Mouse (Mus musculus) ZHBTc4 (cell line): ENCODE measurements around the gene Ogdhl.
A peak's percentile ranks its signal among the peaks of the same experiment; 100 is the strongest.

Experiments used
- DNase-seq: peaks from one replicate; pipeline ENCODE4 v3.0.0-alpha.2; 2011; ENCODE audit warnings: low read depth, low spot score

The Ogdhl gene

GRCm38 (mm10) chr14:32321732-32322685 lies at the start of gene Ogdhl:
Gene Ogdhl (plus strand): TSS chr14:32322019.
- peak; percentile 95 for DNase-seq

- DNase-seq: no peak
Observed at GRCm38 (mm10) chr14:32301622-32302021, 20.2 kb upstream of the Ogdhl start.

- no peak for DNase-seq
Observed at GRCm38 (mm10) chr14:32302423-32302822, 19.4 kb upstream of the Ogdhl start.

DNA sequence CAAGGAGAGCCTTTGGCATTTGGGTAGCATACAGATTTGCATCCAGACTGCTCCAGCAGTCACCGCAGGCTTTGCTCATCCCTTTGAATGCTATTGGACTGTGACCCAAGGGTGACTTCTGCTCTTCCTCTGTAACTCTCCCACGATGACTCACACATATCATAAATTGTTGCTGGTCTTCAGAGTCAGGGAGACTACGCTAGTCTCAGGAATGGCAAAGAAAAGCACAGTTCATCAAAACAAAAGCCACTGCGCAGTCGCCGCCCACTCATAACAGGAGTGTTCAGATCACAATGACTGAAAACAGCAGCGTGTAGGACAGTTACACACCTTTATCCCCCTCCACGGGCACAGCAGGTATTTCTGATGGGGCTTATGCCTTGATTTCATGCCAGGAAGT lies 16.9 kb upstream of the Ogdhl start:
- DNase-seq: peak; percentile 17

- peak; percentile 40 for DNase-seq
Observed at GRCm38 (mm10) chr14:32309876-32310275, 11.9 kb upstream of the Ogdhl start.

GRCm38 (mm10) chr14:32311381-32312035 lies 10.3 kb upstream of the Ogdhl start:
- peak; percentile 67 for DNase-seq

DNA sequence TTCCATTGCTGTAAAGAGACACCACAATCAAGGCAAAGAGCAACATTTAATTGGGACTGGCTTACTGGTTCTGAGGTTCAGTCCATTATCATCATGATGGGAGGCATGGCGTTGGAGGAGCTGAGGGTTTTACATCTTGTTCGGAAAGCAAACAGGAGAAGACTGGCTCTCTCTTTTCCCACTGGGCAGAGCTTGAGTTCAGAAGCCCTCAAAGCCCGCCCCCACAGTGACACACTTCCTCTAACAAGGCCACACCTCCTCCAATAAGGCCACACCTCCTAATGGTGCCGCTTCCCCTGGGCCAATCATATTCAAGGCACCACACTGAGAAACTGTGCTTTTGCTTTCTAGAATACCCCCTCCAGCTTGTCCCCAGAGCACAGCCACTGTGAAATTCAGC lies 4.0 kb upstream of the Ogdhl start:
- peak; percentile 97 for DNase-seq

DNA sequence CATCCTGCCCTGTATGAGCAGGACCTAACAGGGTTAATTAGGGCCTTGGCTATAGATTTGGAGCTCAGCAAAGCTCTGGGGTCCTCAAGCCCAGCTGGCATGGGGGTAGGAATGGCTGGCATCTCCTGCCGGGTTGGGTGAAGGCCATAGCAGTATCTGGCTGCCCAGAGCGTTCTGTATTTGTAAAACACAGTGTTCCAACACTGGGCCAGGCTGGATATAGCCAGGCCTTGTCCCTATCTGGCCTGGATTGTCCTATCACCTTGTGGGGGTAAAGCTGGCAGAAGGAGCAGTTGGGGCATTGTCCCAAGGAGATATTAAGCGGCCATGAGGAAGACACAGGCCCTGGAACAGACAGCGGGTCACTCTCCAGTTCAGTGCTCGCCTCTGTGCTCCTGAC lies 1.4 kb downstream of the Ogdhl start:
- DNase-seq: no peak

- no peak for DNase-seq
Observed at GRCm38 (mm10) chr14:32327366-32327765, 5.5 kb downstream of the Ogdhl start.

DNA sequence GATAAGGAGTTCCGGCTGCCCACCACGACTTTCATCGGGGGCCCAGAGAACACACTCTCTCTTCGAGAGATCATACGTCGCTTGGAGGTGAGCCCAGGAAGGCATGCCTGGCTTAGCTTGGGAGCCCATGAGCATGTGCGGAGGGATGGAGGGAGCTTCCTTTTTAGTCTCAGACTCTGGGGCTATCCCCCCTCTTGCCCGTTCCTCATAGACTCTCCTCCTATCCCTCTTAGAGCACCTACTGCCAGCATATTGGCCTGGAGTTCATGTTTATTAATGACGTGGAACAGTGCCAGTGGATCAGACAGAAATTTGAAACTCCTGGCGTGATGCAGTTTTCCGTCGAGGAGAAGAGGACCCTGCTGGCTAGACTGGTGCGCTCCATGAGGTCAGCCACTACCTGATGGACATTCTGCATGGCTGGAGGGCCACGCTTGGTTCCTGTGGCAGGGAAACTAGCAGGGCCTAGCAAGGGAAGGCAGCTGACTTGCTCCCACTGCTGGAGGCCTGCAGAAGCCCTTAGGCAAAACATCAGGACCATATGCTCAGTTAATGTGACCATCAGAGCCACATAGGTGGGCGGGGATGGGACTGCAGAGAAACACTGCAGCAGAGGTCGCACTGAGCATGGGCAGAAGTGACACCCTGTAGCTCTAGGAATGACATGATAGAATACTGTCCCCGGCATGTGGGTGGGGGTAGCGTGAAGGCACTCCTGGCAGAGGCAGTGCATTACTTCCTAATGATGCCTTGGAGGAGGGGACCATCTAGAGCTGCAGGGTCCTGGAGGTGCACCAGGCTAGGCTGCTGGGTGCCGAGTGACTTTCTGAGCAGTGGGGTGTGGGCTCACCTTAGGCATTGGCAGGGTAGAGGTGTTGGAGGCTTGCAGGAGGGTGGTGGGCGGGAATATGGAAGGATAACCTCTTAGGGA lies 11.0 kb downstream of the Ogdhl start:
- DNase-seq: no peak

- DNase-seq: no peak
Observed at GRCm38 (mm10) chr14:32336021-32336420, 14.2 kb downstream of the Ogdhl start.

DNA sequence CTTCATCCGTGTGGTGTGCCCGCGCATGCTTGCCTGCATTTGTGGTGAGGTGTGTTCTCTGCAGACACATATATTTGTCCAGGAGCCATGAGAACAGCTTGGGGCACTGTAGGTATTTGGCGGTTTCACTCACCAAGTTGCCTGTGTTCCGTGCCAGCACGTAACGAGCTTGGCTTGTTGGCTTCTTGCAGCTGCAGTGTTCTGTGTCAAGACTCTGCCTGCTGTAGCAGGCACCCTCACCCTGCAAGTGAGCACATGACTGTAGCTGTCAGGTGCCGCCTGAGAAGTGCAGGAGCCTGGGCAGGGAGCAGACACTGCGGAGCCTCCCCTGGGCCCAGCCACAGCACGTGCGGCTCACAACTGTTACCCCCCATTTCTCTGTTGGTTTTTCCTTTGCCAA lies 14.7 kb downstream of the Ogdhl start:
- no peak for DNase-seq

DNA sequence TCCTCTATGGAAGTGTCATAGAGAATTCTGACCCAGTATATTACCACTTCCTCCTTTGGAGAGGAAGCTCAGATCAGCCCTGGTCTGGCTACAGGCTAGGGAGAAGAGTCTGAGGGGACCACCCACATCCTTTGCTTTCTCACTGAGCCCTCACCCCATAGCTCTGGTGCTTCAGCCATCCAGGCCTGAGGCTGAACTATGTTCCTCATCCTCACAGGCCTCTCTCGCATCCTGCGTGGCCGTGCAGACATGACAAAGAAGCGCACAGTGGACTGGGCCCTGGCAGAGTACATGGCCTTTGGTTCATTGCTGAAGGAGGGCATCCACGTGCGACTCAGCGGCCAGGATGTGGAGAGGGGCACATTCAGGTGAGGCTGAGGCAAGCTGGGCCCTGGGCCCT lies 20.0 kb downstream of the Ogdhl start:
- no peak for DNase-seq

DNA sequence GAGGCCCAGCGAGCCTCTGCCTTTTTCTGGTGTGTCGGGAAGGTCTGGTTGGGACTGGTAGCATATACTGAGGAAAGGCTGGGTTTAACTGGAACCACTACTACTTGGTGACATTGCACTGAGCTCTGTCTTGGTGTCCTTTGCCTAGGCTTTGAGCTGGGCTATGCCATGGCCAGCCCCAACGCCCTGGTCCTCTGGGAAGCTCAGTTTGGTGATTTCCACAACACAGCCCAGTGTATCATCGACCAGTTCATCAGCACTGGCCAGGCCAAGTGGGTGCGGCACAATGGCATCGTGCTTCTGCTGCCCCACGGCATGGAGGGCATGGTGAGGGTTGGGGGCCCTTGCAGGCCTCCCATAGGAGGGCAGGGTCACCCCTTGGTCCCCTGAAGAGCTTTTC lies 22.4 kb downstream of the Ogdhl start:
- DNase-seq: no peak

GRCm38 (mm10) chr14:32344694-32345093 lies 22.9 kb downstream of the Ogdhl start:
- no peak for DNase-seq

GRCm38 (mm10) chr14:32347307-32347706 lies 25.5 kb downstream of the Ogdhl start:
- DNase-seq: no peak

- DNase-seq: peak; percentile 84
Observed at GRCm38 (mm10) chr14:32351181-32351920, 29.5 kb downstream of the Ogdhl start.

GRCm38 (mm10) chr14:32364359-32364758 lies 42.5 kb downstream of the Ogdhl start:
- peak; percentile 77 for DNase-seq

DNA sequence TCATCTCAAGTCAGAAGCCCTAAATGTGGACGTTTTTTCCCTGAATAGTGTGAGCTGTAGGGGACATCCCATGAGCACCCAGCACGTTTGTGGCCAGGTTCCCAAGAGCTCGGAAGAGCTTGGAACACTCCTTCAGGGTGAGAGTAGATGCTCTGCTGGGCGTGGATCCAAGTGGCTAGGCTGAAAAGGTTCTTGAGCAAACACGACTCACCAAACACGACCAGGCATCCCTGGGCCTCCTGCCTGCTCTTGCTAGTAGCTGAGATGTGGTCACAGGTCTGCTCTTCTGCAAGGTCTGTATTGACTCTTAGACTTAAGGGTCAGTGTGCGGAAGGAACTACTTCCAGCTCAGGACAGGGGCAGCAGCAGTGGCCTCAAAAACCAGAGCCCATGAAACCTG lies 47.9 kb downstream of the Ogdhl start:
- DNase-seq: no peak

DNA sequence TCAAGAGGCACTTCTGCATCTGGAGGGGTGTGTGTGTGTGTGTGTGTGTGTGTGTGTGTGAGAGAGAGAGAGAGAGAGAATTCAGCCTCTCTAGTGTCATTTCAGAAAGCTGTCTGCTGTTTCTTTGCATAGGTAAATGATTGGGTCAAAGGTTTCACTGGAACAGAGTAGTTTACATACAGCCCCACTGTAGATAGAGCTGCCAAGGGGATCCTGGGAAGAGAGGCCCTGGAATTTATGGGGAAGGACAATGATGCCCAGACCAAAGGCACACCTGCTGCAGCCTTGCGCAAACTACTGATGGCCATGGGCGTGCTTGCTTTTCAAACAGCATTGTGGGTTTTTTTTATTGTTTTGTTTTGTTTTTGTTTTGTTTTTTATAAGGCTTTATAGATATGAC lies 50.7 kb downstream of the Ogdhl start:
- no peak for DNase-seq
